In the genomic region with DNA sequence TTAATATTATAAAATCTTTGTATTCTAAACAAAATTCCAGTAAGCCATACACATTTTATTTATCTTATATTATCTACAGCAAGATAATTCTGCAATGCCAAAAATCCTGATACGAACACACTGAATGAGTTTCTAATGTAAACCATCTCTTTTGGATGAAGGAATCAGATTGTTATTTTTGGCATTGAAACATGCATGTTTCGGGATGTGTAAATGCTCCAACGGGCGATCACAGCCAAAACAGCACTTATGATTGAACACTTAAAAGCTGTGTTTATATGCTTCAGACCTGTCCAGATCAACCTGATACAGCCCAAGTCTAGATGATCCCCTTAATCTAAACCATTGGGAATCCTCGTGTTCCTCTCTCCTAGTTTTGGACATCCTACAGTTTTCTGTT, we compare ENCODE assay signal across 21 mouse cellular contexts.
DNase-seq lines count a peak whose midpoint lies in the region; ATAC-seq lines count a peak whose summit lies in the region.
"Had no signal": no experiment of that assay in that cellular context is flagged by ENCODE, and none has a peak within 500 bp of the region (broad histone marks: within the 10 kb centered on the region; RNA-seq: fewer than 3 reads in every experiment).

No protein-coding gene starts in this region.

- H3K9ac ChIP-seq in forebrain, embryonic 16.5 days (replicated peaks; ENCODE audit: low read depth, low read length), result no peak overlapping the region
- no peak overlapping the region for H3K9ac ChIP-seq in limb, embryonic 12.5 days (replicated peaks)
- no peak overlapping the region for H3K9ac ChIP-seq in limb, embryonic 15.5 days
- H3K9ac ChIP-seq: hindbrain, embryonic 15.5 days; liver, embryonic 15.5 days had no signal

- H3K9me3 ChIP-seq in forebrain, embryonic 10.5 days, result peaks cover 6% of the 10 kb centered on the region; the same call in 1 of the 2 replicates
- H3K9me3 ChIP-seq in forebrain, embryonic 16.5 days (ENCODE audit: control insufficient read depth, low read length), result no peaks in the 10 kb centered on the region
- no peaks in the 10 kb centered on the region for H3K9me3 ChIP-seq in limb, embryonic 12.5 days
- H3K9me3 ChIP-seq in limb, embryonic 10.5 days (replicated peaks), result no peaks in the 10 kb centered on the region
- no peaks in the 10 kb centered on the region for H3K9me3 ChIP-seq in embryonic facial prominence, embryonic 10.5 days
- no peaks in the 10 kb centered on the region for H3K9me3 ChIP-seq in limb, embryonic 15.5 days
- H3K9me3 ChIP-seq: hindbrain, embryonic 15.5 days; liver, embryonic 15.5 days had no signal

- no peak overlapping the region for H3K4me3 ChIP-seq in forebrain, embryonic 10.5 days
- H3K4me3 ChIP-seq in forebrain, embryonic 16.5 days (replicated peaks; ENCODE audit: low read length), result no peak overlapping the region
- H3K4me3 ChIP-seq in limb, embryonic 12.5 days (replicated peaks), result no peak overlapping the region
- no peak overlapping the region for H3K4me3 ChIP-seq in limb, embryonic 10.5 days
- H3K4me3 ChIP-seq in embryonic facial prominence, embryonic 10.5 days, result peak overlapping the region; percentile 1; the same call in 1 of the 2 replicates
- no peak overlapping the region for H3K4me3 ChIP-seq in limb, embryonic 15.5 days
- H3K4me3 ChIP-seq: hindbrain, embryonic 15.5 days; liver, embryonic 15.5 days; midbrain, embryonic 10.5 days had no signal

- H3K27me3 ChIP-seq in forebrain, embryonic 10.5 days (ENCODE audit: poor library complexity, severe bottlenecking), result no peaks in the 10 kb centered on the region
- no peaks in the 10 kb centered on the region for H3K27me3 ChIP-seq in forebrain, embryonic 16.5 days (replicated peaks; ENCODE audit: control insufficient read depth, insufficient read depth, low read length)
- H3K27me3 ChIP-seq in limb, embryonic 12.5 days, result no peaks in the 10 kb centered on the region
- no peaks in the 10 kb centered on the region for H3K27me3 ChIP-seq in limb, embryonic 10.5 days (ENCODE audit: low read depth, poor library complexity, severe bottlenecking)
- no peaks in the 10 kb centered on the region for H3K27me3 ChIP-seq in embryonic facial prominence, embryonic 10.5 days (replicated peaks; ENCODE audit: low read depth, poor library complexity, severe bottlenecking)
- H3K27me3 ChIP-seq in limb, embryonic 15.5 days, result no peaks in the 10 kb centered on the region
- H3K27me3 ChIP-seq: hindbrain, embryonic 15.5 days had no signal

- no peak for ATAC-seq in forebrain, embryonic 16.5 days
- no peak for ATAC-seq in limb, embryonic 12.5 days (ENCODE audit: insufficient number of reproducible peaks, insufficient read depth, low FRiP score, low TSS enrichment, low read depth)
- no peak for ATAC-seq in limb, embryonic 15.5 days (ENCODE audit: insufficient number of reproducible peaks, low FRiP score, low TSS enrichment, low read depth)
- ATAC-seq: CD4-positive, CD25-positive, alpha-beta regulatory T cell, adult 4 months had no signal

- no peak overlapping the region; the same call in 1 of the 2 replicates for H3K4me2 ChIP-seq in forebrain, embryonic 16.5 days (ENCODE audit: low read length)
- peak overlapping the region; percentile 15; the same call in 1 of the 2 replicates for H3K4me2 ChIP-seq in limb, embryonic 12.5 days
- H3K4me2 ChIP-seq in limb, embryonic 15.5 days, result 0 out of 2 replicates have a peak overlapping the region, but pooled peaks have one; percentile 12
- H3K4me2 ChIP-seq: liver, embryonic 15.5 days had no signal

- H3K27ac ChIP-seq in forebrain, embryonic 10.5 days, result peak overlapping the region; percentile 9; the same call in 1 of the 2 replicates
- no peak overlapping the region for H3K27ac ChIP-seq in forebrain, embryonic 16.5 days (ENCODE audit: low read length)
- no peak overlapping the region for H3K27ac ChIP-seq in limb, embryonic 12.5 days
- no peak overlapping the region for H3K27ac ChIP-seq in limb, embryonic 10.5 days
- no peak overlapping the region for H3K27ac ChIP-seq in embryonic facial prominence, embryonic 10.5 days (replicated peaks)
- no peak overlapping the region for H3K27ac ChIP-seq in limb, embryonic 15.5 days
- H3K27ac ChIP-seq: hindbrain, embryonic 15.5 days; liver, embryonic 15.5 days; midbrain, embryonic 10.5 days had no signal

- intact Hi-C loops in gastrocnemius, postnatal 14 days (cut with DNase I; ENCODE audit: low total_unique reads), result no loop called here

- WGBS in forebrain, embryonic 10.5 days, result 74% methylated on average over 5 of the region's 5 CpGs
- 43% methylated on average over 5 of the region's 5 CpGs for WGBS in forebrain, embryonic 16.5 days
- 70% methylated on average over 5 of the region's 5 CpGs for WGBS in limb, embryonic 12.5 days
- WGBS in limb, embryonic 10.5 days, result 81% methylated on average over 5 of the region's 5 CpGs
- WGBS in embryonic facial prominence, embryonic 10.5 days, result 64% methylated on average over 5 of the region's 5 CpGs
- 29% methylated on average over 5 of the region's 5 CpGs for WGBS in limb, embryonic 15.5 days

- H3K36me3 ChIP-seq in forebrain, embryonic 10.5 days (replicated peaks), result peaks cover 31% of the 10 kb centered on the region
- H3K36me3 ChIP-seq in forebrain, embryonic 16.5 days (ENCODE audit: control insufficient read depth, insufficient read depth), result no peaks in the 10 kb centered on the region
- peaks cover 11% of the 10 kb centered on the region for H3K36me3 ChIP-seq in limb, embryonic 12.5 days
- peaks cover 26% of the 10 kb centered on the region for H3K36me3 ChIP-seq in limb, embryonic 10.5 days
- H3K36me3 ChIP-seq in embryonic facial prominence, embryonic 10.5 days (replicated peaks), result peaks cover 28% of the 10 kb centered on the region
- no peaks in the 10 kb centered on the region for H3K36me3 ChIP-seq in limb, embryonic 15.5 days
- H3K36me3 ChIP-seq: G1E; hindbrain, embryonic 15.5 days; liver, embryonic 15.5 days had no signal

- peaks cover 51% of the 10 kb centered on the region for H3K4me1 ChIP-seq in forebrain, embryonic 10.5 days
- H3K4me1 ChIP-seq in forebrain, embryonic 16.5 days (replicated peaks; ENCODE audit: control insufficient read depth, insufficient read depth, low read length), result peaks cover 6% of the 10 kb centered on the region
- H3K4me1 ChIP-seq in limb, embryonic 12.5 days (replicated peaks), result peaks cover 18% of the 10 kb centered on the region; the same call in 1 of the 2 replicates
- peaks cover 34% of the 10 kb centered on the region for H3K4me1 ChIP-seq in limb, embryonic 10.5 days
- peaks cover 46% of the 10 kb centered on the region for H3K4me1 ChIP-seq in embryonic facial prominence, embryonic 10.5 days
- H3K4me1 ChIP-seq in limb, embryonic 15.5 days, result peaks cover 11% of the 10 kb centered on the region; the same call in 1 of the 2 replicates
- H3K4me1 ChIP-seq: liver, embryonic 15.5 days had no signal

- no peak for DNase-seq in forebrain, embryonic 10.5 days (ENCODE audit: extremely low spot score, low spot score)
- no peak for DNase-seq in limb, embryonic 10.5 days (ENCODE audit: low spot score)
- DNase-seq in embryonic facial prominence, embryonic 10.5 days (ENCODE audit: low spot score), result no peak
- no peak for DNase-seq in spleen, postnatal 36 days (ENCODE audit: low spot score in 2 of 2)
- no peak for DNase-seq in gastrocnemius, postnatal 14 days
- DNase-seq: adrenal gland, adult 2 months; cerebellum, adult 9-11 months; gastrocnemius, postnatal 25 days; heart, postnatal 10 days; kidney, adult 2 months; kidney, postnatal 36 days; lung, postnatal 4 days; right cerebral cortex, postnatal 14 days had no signal
